Mouse (Mus musculus) kidney, postnatal 0 days (tissue): ENCODE data around the gene Adamts14. TPM values are rescaled to one million over a fixed set of nuclear protein-coding genes. Genes with fewer than 3 reads are reported as not detected.

ENCODE experiments used
- ATAC-seq: fragments of 200-750 bp; cut with Nextera tagmentation; replicated peaks from 2 replicates; pipeline ENCODE4 v1.8.0; 2017; ENCODE audit warnings: low read depth, moderate number of reproducible peaks, moderate TSS enrichment, moderate library complexity; ENCODE audit not compliant: low FRiP score
- DNase-seq: peaks from one replicate; pipeline ENCODE4 v3.0.0-alpha.2; 2016; ENCODE audit warnings: low spot score
- H3K27ac ChIP-seq: fragments of 300-500 bp; sonication (generic); 2 replicates; pipeline ENCODE4 v1.5.1; 2014; ENCODE audit warnings: mild to moderate bottlenecking
- H3K27me3 ChIP-seq: fragments of 300-500 bp; sonication (generic); 2 replicates; pipeline ENCODE4 v1.6.1; 2014; ENCODE audit warnings: low read length, mixed read lengths; ENCODE audit not compliant: insufficient read depth
- H3K36me3 ChIP-seq: fragments of 300-500 bp; sonication (generic); 2 replicates; pipeline ENCODE4 v1.6.1; 2014; ENCODE audit warnings: low read length, mixed read lengths; ENCODE audit not compliant: insufficient read depth
- H3K4me1 ChIP-seq: fragments of 300-500 bp; sonication (generic); replicated peaks from 2 replicates; pipeline ENCODE4 v1.6.1; 2014; ENCODE audit warnings: antibody characterized with exemption, low read length, mixed read lengths; ENCODE audit not compliant: insufficient read depth
- H3K4me2 ChIP-seq: fragments of 300-500 bp; sonication (generic); 2 replicates; pipeline ENCODE4 v1.6.1; 2014; ENCODE audit warnings: mild to moderate bottlenecking, low read length, moderate library complexity, mixed read lengths
- H3K4me3 ChIP-seq: fragments of 300-500 bp; sonication (generic); replicated peaks from 2 replicates; pipeline ENCODE4 v1.5.1; 2014; ENCODE audit warnings: low read depth, low read length
- H3K9ac ChIP-seq: fragments of 300-500 bp; sonication (generic); 2 replicates; pipeline ENCODE4 v1.6.1; 2014; ENCODE audit warnings: low read depth, low read length
- H3K9me3 ChIP-seq: fragments of 300-500 bp; sonication (generic); replicated peaks from 2 replicates; pipeline ENCODE4 v1.6.1; 2016; ENCODE audit warnings: low read length, inconsistent platforms, mixed read lengths
- CTCF ChIP-seq: IDR thresholded peaks from 2 replicates; pipeline ENCODE4 v1.5.1; 2016; ENCODE audit warnings: antibody characterized with exemption, low read depth, mild to moderate bottlenecking, moderate library complexity
- WGBS: fragments of 180-500 bp; shearing (Covaris S2); extraction: QIAGEN DNeasy Blood & Tissue Kit; methylation state at CpG from one replicate; pipeline ENCODE4 v1.1.7; 2014; 5-methylcytosine and 5-hydroxymethylcytosine counted together
- polyA plus RNA-seq: library from polyadenylated mRNA; unstranded; fragments of >200 nt; fragmentation: Nextera tagmentation; extraction: Ambion mirVana; gene quantifications from 2 replicates; pipeline ENCODE4 v1.2.1, GENCODE M21; 2015

Adamts14 gene
- 0.71 and 0.89 TPM in 2 replicates for polyA plus RNA-seq

- Histone ChIP-seq H3K9ac (peak within 1 kb of the TSS; percentile 61), H3K9me3 (no peaks in the 10 kb centered on the region), H3K27ac (no peak within 1 kb of the TSS), H3K4me1 (no peaks in the 10 kb centered on the region; the same call in 1 of the 2 replicates), H3K4me3 (peak within 1 kb of the TSS; percentile 35), H3K4me2 (peak within 1 kb of the TSS; percentile 67), H3K36me3 (no peaks in the 10 kb centered on the region), H3K27me3 (no peaks in the 10 kb centered on the region)
- 1% methylated on average over 64 of the region's 75 CpGs for WGBS
- ATAC-seq, result peak; percentile 47
- DNase-seq, result peak; percentile 68
- peak; percentile 33; the same call in 1 of the 2 replicates for TF ChIP-seq CTCF
Observed at GRCm38 (mm10) chr10:61273081-61273843, at the start of gene Adamts14. TSS of gene Adamts14 (minus strand) at chr10:61273438.

GRCm38 (mm10) chr10:61318527-61318926 is 45.3 kb upstream of the Adamts14 start:
- no peak overlapping the region for H3K4me3 ChIP-seq
- ATAC-seq, result no peak

DNA sequence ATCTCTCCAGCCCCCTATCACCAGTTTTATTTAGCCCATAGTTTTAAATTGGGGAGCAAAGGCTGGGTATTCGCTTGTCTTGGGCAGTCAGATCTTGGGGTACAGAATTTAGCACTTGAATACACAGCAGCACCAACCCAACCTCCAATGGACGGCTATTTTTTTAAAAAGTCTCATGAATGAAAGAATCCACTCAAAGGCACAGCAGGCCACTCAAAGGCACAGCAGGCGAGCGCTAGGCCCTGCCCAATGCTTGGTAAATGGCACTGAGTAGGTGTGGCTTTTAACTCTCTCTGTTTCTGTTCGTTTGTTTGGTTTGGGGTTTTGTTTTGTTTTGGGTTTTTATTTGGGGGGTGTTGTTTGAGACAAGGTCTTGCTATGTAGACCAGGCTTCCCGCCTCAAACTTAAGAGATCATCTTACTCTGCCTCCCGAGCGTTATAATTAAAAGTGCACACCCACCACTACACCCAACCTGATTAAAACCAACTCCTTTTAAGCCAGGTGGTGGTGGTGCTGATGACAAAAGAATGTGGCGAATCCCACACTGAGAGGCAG is 42.2 kb upstream of the Adamts14 start:
- no peaks in the 10 kb centered on the region for H3K9me3 ChIP-seq
- no peaks in the 10 kb centered on the region for H3K27me3 ChIP-seq
- 62% methylated on average over 9 of the region's 9 CpGs for WGBS
- H3K4me2 ChIP-seq, result no peak overlapping the region
- 0 out of 2 replicates have a peak, but pooled peaks cover 1% of the 10 kb centered on the region for H3K36me3 ChIP-seq
- no peak overlapping the region for H3K9ac ChIP-seq
- peaks cover 12% of the 10 kb centered on the region for H3K4me1 ChIP-seq
- ATAC-seq, result no peak
- no peak for DNase-seq
- no peak overlapping the region for H3K27ac ChIP-seq
- H3K4me3 ChIP-seq, result no peak overlapping the region
- TF ChIP-seq CTCF, result no peak

More at GRCm38 (mm10) chr10:61318527-61318926, 45.3 kb upstream of the Adamts14 start:
- Histone ChIP-seq H3K4me2 (no peak overlapping the region), H3K36me3 (0 out of 2 replicates have a peak, but pooled peaks cover 10% of the 10 kb centered on the region), H3K4me1 (no peaks in the 10 kb centered on the region), H3K9me3 (no peaks in the 10 kb centered on the region), H3K27ac (no peak overlapping the region), H3K9ac (no peak overlapping the region), H3K27me3 (no peaks in the 10 kb centered on the region)
- WGBS, result 88% methylated on average over 3 of the region's 3 CpGs
- TF ChIP-seq CTCF, result peak; percentile 32; the same call in 1 of the 2 replicates
- DNase-seq, result no peak

DNA sequence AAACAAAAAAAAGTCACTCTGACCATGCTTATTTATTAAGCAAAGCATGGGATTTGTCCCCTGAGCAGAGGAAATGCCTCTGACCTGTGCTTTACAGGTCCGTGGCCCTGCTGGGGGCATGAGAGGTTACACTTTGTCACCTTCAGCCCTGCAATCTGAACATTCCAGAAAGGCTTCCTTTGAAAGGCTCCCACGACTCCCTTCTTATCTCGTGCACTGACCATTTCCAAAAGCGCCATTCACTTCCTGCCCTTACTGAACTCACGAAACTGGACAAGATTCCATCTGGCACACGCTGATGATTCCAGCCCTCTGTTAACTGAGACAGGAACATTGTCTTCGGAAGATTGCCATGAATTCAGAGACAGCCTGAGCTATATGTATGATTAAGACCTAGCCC is 40.5 kb upstream of the Adamts14 start:
- no peak for TF ChIP-seq CTCF
- Histone ChIP-seq H3K9ac (no peak overlapping the region), H3K9me3 (no peaks in the 10 kb centered on the region), H3K4me2 (no peak overlapping the region), H3K4me1 (peaks cover 12% of the 10 kb centered on the region), H3K27ac (no peak overlapping the region), H3K36me3 (no peaks in the 10 kb centered on the region), H3K27me3 (no peaks in the 10 kb centered on the region), H3K4me3 (no peak overlapping the region)
- ATAC-seq, result no peak
- peak; percentile 21 for DNase-seq
- WGBS, result 33% methylated on average over 7 of the region's 7 CpGs

DNA sequence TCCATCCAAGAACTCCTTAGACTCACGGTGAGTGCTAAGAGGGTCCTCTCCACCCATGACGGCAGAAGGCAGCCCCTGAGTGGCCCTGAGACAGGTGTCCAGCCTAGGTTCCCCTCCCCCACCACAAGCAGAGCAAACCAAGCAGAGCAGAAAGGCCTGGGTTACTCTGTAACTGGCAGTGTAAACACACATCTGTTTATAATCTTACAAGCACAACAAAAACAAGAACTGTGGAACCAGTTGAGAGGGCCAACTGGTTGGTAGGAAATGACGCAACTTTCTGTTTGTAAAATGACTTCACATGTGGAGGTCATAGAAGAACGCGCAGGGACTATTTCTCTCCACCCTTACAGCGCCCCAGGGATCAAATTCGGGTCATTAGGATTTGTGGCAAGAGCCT is 39.5 kb upstream of the Adamts14 start:
- no peak for TF ChIP-seq CTCF
- H3K27me3 ChIP-seq, result no peaks in the 10 kb centered on the region
- H3K9me3 ChIP-seq, result no peaks in the 10 kb centered on the region
- WGBS, result 24% methylated on average over 7 of the region's 7 CpGs
- H3K27ac ChIP-seq, result peak overlapping the region; percentile 84
- H3K4me3 ChIP-seq, result no peak overlapping the region
- peak; percentile 87 for ATAC-seq
- peaks cover 14% of the 10 kb centered on the region for H3K4me1 ChIP-seq
- no peak overlapping the region for H3K4me2 ChIP-seq
- no peaks in the 10 kb centered on the region for H3K36me3 ChIP-seq
- peak; percentile 37 for DNase-seq
- H3K9ac ChIP-seq, result 0 out of 2 replicates have a peak overlapping the region, but pooled peaks have one; percentile 13

DNA sequence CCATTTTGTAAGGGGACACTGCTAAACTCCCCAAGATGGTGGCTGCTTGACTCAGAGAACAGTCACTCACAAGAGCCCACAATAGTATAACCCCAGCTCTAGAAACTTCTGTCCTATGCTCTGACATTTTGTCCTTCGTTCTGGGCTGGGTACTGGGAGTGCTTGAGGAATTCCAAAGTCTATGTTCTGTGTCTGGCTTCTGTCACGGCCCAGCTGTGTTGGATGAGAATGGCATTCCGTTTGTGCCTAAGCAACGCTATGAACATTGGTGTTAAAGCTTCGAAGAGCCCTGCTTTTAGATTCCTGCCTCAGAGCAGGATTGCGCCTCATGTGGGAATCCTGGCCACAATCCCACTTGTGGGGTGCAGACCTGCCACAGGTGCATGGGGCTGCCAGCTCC is 38.9 kb upstream of the Adamts14 start:
- 57% methylated on average over 6 of the region's 6 CpGs for WGBS
- no peaks in the 10 kb centered on the region for H3K9me3 ChIP-seq
- H3K4me3 ChIP-seq, result no peak overlapping the region
- peaks cover 14% of the 10 kb centered on the region for H3K4me1 ChIP-seq
- H3K4me2 ChIP-seq, result no peak overlapping the region
- no peaks in the 10 kb centered on the region for H3K36me3 ChIP-seq
- peak overlapping the region; percentile 84 for H3K27ac ChIP-seq
- ATAC-seq (peak; percentile 44; the same call in 1 of the 2 replicates), DNase-seq (peak; percentile 40)
- no peak for TF ChIP-seq CTCF
- no peak overlapping the region for H3K9ac ChIP-seq
- no peaks in the 10 kb centered on the region for H3K27me3 ChIP-seq
